Mouse (Mus musculus): ENCODE measurements at regions not wholly inside any gene's neighbourhood (a gene's known extent, or its start where the extent isn't known, plus 50 kb on each side); places are given as distances from the start of the nearest gene placed in this dataset.

- Histone ChIP-seq H3K36me3 (ENCODE audit: insufficient read depth) (no peaks in the 10 kb centered on the region), H3K9me3 (ENCODE audit: low read depth, low read length) (no peaks in the 10 kb centered on the region), H3K4me1 (ENCODE audit: insufficient read depth) (no peaks in the 10 kb centered on the region), H3K27me3 (ENCODE audit: insufficient read depth, low read length) (no peaks in the 10 kb centered on the region), H3K4me3 (ENCODE audit: low read depth, low read length) (no peak overlapping the region), H3K27ac (ENCODE audit: low read depth) (no peak overlapping the region), H3K4me2 (no peak overlapping the region), H3K9ac (no peak overlapping the region)
- 86% methylated on average over 2 of the region's 2 CpGs for WGBS
- TF ChIP-seq CTCF (IDR thresholded peaks at IDR 0.05; ENCODE audit: low read depth): no peak
- DNase-seq: no peak
- ATAC-seq (ENCODE audit: insufficient read depth): no peak
Measured at GRCm38 (mm10) chr6:47354515-47354914, 98.7 kb upstream of the Cul1 start.

GRCm38 (mm10) chr6:47355500-47355899 lies 97.7 kb upstream of the Cul1 start:
- TF ChIP-seq CTCF (IDR thresholded peaks at IDR 0.05; ENCODE audit: low read depth): no peak
- H3K27me3 ChIP-seq (ENCODE audit: insufficient read depth, low read length): no peaks in the 10 kb centered on the region
- no peak for ATAC-seq (ENCODE audit: insufficient read depth)

GRCm38 (mm10) chr6:47356500-47356899 lies 96.7 kb upstream of the Cul1 start:
- Histone ChIP-seq H3K27me3 (ENCODE audit: insufficient read depth, low read length) (no peaks in the 10 kb centered on the region), H3K4me2 (no peak overlapping the region), H3K9ac (no peak overlapping the region), H3K27ac (ENCODE audit: low read depth) (no peak overlapping the region), H3K4me3 (ENCODE audit: low read depth, low read length) (no peak overlapping the region), H3K36me3 (ENCODE audit: insufficient read depth) (no peaks in the 10 kb centered on the region), H3K9me3 (ENCODE audit: low read depth, low read length) (no peaks in the 10 kb centered on the region), H3K4me1 (ENCODE audit: insufficient read depth) (no peaks in the 10 kb centered on the region)
- DNase-seq (no peak), ATAC-seq (ENCODE audit: insufficient read depth) (no peak)
- TF ChIP-seq CTCF (IDR thresholded peaks at IDR 0.05; ENCODE audit: low read depth): no peak
- WGBS: 69% methylated on average over 7 of the region's 7 CpGs

More at GRCm38 (mm10) chr6:47355500-47355899, 97.7 kb upstream of the Cul1 start:
- 76% methylated on average over 7 of the region's 7 CpGs for WGBS
- Histone ChIP-seq H3K4me1 (ENCODE audit: insufficient read depth) (no peaks in the 10 kb centered on the region), H3K9ac (no peak overlapping the region), H3K36me3 (ENCODE audit: insufficient read depth) (no peaks in the 10 kb centered on the region), H3K9me3 (ENCODE audit: low read depth, low read length) (no peaks in the 10 kb centered on the region), H3K4me2 (no peak overlapping the region), H3K4me3 (ENCODE audit: low read depth, low read length) (no peak overlapping the region), H3K27ac (ENCODE audit: low read depth) (no peak overlapping the region)
- DNase-seq: no peak

GRCm38 (mm10) chr6:47358686-47359085 lies 94.5 kb upstream of the Cul1 start:
- H3K4me1 ChIP-seq (ENCODE audit: insufficient read depth): no peaks in the 10 kb centered on the region
- no peak for ATAC-seq (ENCODE audit: insufficient read depth)
- DNase-seq: peak; percentile 67
- no peak overlapping the region for H3K4me2 ChIP-seq
- 36% methylated on average over 2 of the region's 2 CpGs for WGBS
- no peaks in the 10 kb centered on the region for H3K36me3 ChIP-seq (ENCODE audit: insufficient read depth)
- no peak overlapping the region for H3K27ac ChIP-seq (ENCODE audit: low read depth)
- H3K27me3 ChIP-seq (ENCODE audit: insufficient read depth, low read length): no peaks in the 10 kb centered on the region
- no peaks in the 10 kb centered on the region for H3K9me3 ChIP-seq (ENCODE audit: low read depth, low read length)
- H3K9ac ChIP-seq: no peak overlapping the region
- TF ChIP-seq CTCF (IDR thresholded peaks at IDR 0.05; ENCODE audit: low read depth): peak; percentile 65
- H3K4me3 ChIP-seq (ENCODE audit: low read depth, low read length): no peak overlapping the region

- H3K36me3 ChIP-seq (ENCODE audit: insufficient read depth): no peaks in the 10 kb centered on the region
- DNase-seq (no peak), ATAC-seq (ENCODE audit: insufficient read depth) (no peak)
- WGBS: 86% methylated on average over 1 of the region's 1 CpGs
- no peak overlapping the region for H3K9ac ChIP-seq
- H3K4me3 ChIP-seq (ENCODE audit: low read depth, low read length): no peak overlapping the region
- no peaks in the 10 kb centered on the region for H3K4me1 ChIP-seq (ENCODE audit: insufficient read depth)
- TF ChIP-seq CTCF (IDR thresholded peaks at IDR 0.05; ENCODE audit: low read depth): no peak
- no peaks in the 10 kb centered on the region for H3K9me3 ChIP-seq (ENCODE audit: low read depth, low read length)
- H3K27ac ChIP-seq (ENCODE audit: low read depth): no peak overlapping the region
- H3K27me3 ChIP-seq (ENCODE audit: insufficient read depth, low read length): no peaks in the 10 kb centered on the region
- no peak overlapping the region for H3K4me2 ChIP-seq
Measured at GRCm38 (mm10) chr6:47364002-47364401, 89.2 kb upstream of the Cul1 start.

GRCm38 (mm10) chr6:47364556-47364955 lies 88.6 kb upstream of the Cul1 start:
- H3K9ac ChIP-seq: no peak overlapping the region
- H3K4me2 ChIP-seq: no peak overlapping the region
- 58% methylated on average over 2 of the region's 2 CpGs for WGBS
- TF ChIP-seq CTCF (IDR thresholded peaks at IDR 0.05; ENCODE audit: low read depth): no peak
- H3K27me3 ChIP-seq (ENCODE audit: insufficient read depth, low read length): no peaks in the 10 kb centered on the region
- DNase-seq (no peak), ATAC-seq (ENCODE audit: insufficient read depth) (no peak)
- no peak overlapping the region for H3K27ac ChIP-seq (ENCODE audit: low read depth)
- no peaks in the 10 kb centered on the region for H3K36me3 ChIP-seq (ENCODE audit: insufficient read depth)
- H3K4me3 ChIP-seq (ENCODE audit: low read depth, low read length): no peak overlapping the region
- H3K4me1 ChIP-seq (ENCODE audit: insufficient read depth): no peaks in the 10 kb centered on the region
- no peaks in the 10 kb centered on the region for H3K9me3 ChIP-seq (ENCODE audit: low read depth, low read length)

- ATAC-seq (ENCODE audit: insufficient read depth) (no peak), DNase-seq (peak; percentile 25)
- H3K4me2 ChIP-seq: no peak overlapping the region
- no peak overlapping the region for H3K27ac ChIP-seq (ENCODE audit: low read depth)
- H3K9me3 ChIP-seq (ENCODE audit: low read depth, low read length): no peaks in the 10 kb centered on the region
- no peak overlapping the region for H3K9ac ChIP-seq
- no peak overlapping the region for H3K4me3 ChIP-seq (ENCODE audit: low read depth, low read length)
- H3K27me3 ChIP-seq (ENCODE audit: insufficient read depth, low read length): no peaks in the 10 kb centered on the region
- TF ChIP-seq CTCF (IDR thresholded peaks at IDR 0.05; ENCODE audit: low read depth): no peak
- no peaks in the 10 kb centered on the region for H3K36me3 ChIP-seq (ENCODE audit: insufficient read depth)
- WGBS: 46% methylated on average over 5 of the region's 5 CpGs
- no peaks in the 10 kb centered on the region for H3K4me1 ChIP-seq (ENCODE audit: insufficient read depth)
Measured at GRCm38 (mm10) chr6:47365651-47366645, 87.2 kb upstream of the Cul1 start.
